Mouse (Mus musculus) urinary bladder, postnatal 14 days (tissue): ENCODE measurements around the gene Cyp4x1.

Source experiments
- DNase-seq: peaks from one replicate; pipeline ENCODE4 v3.0.0; 2021; ENCODE audit warnings: low spot score

The Cyp4x1 gene

GRCm38 (mm10) chr4:115056921-115057673 is 77.0 kb downstream of the Cyp4x1 start:
- peak; percentile 22 for DNase-seq

DNA sequence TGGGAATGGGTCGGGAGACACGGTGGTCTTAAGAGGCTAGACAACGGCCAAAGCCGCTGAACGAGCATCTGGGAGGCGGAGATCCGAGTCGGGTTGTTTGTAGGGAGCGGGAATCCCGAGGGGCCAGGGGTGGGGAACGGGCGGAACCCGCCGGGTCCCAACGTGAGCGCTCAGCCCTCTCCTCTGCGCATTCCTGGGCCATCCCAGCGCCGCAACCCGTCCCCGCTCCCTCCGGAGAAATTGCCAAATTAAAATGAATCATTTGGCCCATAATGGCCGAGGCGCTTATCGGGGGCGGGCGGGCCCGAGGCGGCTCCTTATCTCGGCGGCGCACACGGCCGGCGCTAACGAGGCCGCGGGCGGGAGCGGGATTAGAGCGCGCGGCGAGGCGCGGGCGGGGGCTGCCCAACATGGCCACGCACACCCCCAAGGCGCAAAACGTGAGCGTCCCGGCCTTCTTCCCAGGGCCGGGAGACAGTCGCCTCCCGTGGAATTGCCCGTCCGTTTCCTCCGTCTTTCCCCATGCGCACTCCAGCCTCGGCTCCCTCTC is 77.6 kb downstream of the Cyp4x1 start, which contains the start of gene Tal1:
Gene Tal1, plus strand, starts transcription at position 56 of the 550 bp plus-strand sequence.
- no peak for DNase-seq
